Mouse (Mus musculus) limb, embryonic 11.5 days (tissue): ENCODE results near the gene Pcgf2. TPM values are rescaled to one million over a fixed set of nuclear protein-coding genes. Genes with fewer than 3 reads are reported as not detected.

Experiments used
- ATAC-seq: fragments of 200-750 bp; cut with Nextera tagmentation; 2 replicates; pipeline ENCODE4 v1.8.0; 2017; ENCODE audit warnings: low read depth; ENCODE audit not compliant: insufficient number of reproducible peaks, low FRiP score, low TSS enrichment
- DNase-seq: peaks from one replicate; pipeline ENCODE4 v3.0.0-alpha.2; 2015; ENCODE audit warnings: low spot score
- H3K27ac ChIP-seq: fragments of 300-500 bp; sonication (generic); replicated peaks from 2 replicates; pipeline ENCODE4 v1.5.1; 2014; ENCODE audit warnings: low read depth, mild to moderate bottlenecking, low read length
- H3K27me3 ChIP-seq: fragments of 300-500 bp; sonication (generic); 2 replicates; pipeline ENCODE4 v1.6.1; 2014; ENCODE audit warnings: mild to moderate bottlenecking, low read length, mixed read lengths; ENCODE audit not compliant: control insufficient read depth, insufficient read depth
- H3K36me3 ChIP-seq: fragments of 300-500 bp; sonication (generic); 2 replicates; pipeline ENCODE4 v1.6.1; 2014; ENCODE audit warnings: mild to moderate bottlenecking, low read length, moderate library complexity, mixed read lengths; ENCODE audit not compliant: control insufficient read depth, insufficient read depth
- H3K4me1 ChIP-seq: fragments of 300-500 bp; sonication (generic); 2 replicates; pipeline ENCODE4 v1.6.1; 2014; ENCODE audit warnings: low read length, mixed read lengths; ENCODE audit not compliant: control insufficient read depth, insufficient read depth
- H3K4me2 ChIP-seq: fragments of 300-500 bp; sonication (generic); 2 replicates; pipeline ENCODE4 v1.6.1; 2014; ENCODE audit warnings: low read depth, mild to moderate bottlenecking, moderate library complexity; ENCODE audit not compliant: severe bottlenecking
- H3K4me3 ChIP-seq: fragments of 300-500 bp; sonication (generic); 2 replicates; pipeline ENCODE4 v1.5.1; 2014; ENCODE audit warnings: low read depth, low read length
- H3K9ac ChIP-seq: fragments of 300-500 bp; sonication (generic); 2 replicates; pipeline ENCODE4 v1.6.1; 2014; ENCODE audit warnings: mild to moderate bottlenecking, low read length
- H3K9me3 ChIP-seq: fragments of 300-500 bp; sonication (generic); 2 replicates; pipeline ENCODE4 v1.6.1; 2016; ENCODE audit warnings: low read length; ENCODE audit not compliant: control insufficient read depth
- whole genome bisulfite sequencing: fragments of 180-500 bp; shearing (Covaris S2); extraction: QIAGEN DNeasy Blood & Tissue Kit; methylation state at CpG from one replicate; pipeline ENCODE4 v1.1.7; 2014; 5-methylcytosine and 5-hydroxymethylcytosine counted together
- polyA plus RNA-seq: library from polyadenylated mRNA; unstranded; fragments of >200 nt; fragmentation: Nextera tagmentation; extraction: Ambion mirVana; gene quantifications from 2 replicates; pipeline ENCODE4 v1.2.1, GENCODE M21; 2014

The Pcgf2 gene
- polyA plus RNA-seq: 23.3 and 25.4 TPM in 2 replicates

GRCm38 (mm10) chr11:97700003-97700745 is at the start of gene Pcgf2:
Pcgf2 (minus strand) TSS chr11:97700497.
- DNase-seq (peak; percentile 78), ATAC-seq (0 out of 2 replicates have a peak, but pooled peaks have one; percentile 1)
- H3K4me2 ChIP-seq: peak within 1 kb of the TSS; percentile 88
- peaks cover 32% of the 10 kb centered on the region for H3K4me1 ChIP-seq
- H3K9me3 ChIP-seq: no peaks in the 10 kb centered on the region
- H3K27ac ChIP-seq: peak within 1 kb of the TSS; percentile 97
- H3K27me3 ChIP-seq: no peaks in the 10 kb centered on the region
- 0 out of 2 replicates have a peak, but pooled peaks cover 2% of the 10 kb centered on the region for H3K36me3 ChIP-seq
- under 1% methylated on average over 85 of the region's 85 CpGs for WGBS
- H3K9ac ChIP-seq: peak within 1 kb of the TSS; percentile 97
- H3K4me3 ChIP-seq: peak within 1 kb of the TSS; percentile 76

- DNase-seq: no peak
- Histone ChIP-seq H3K36me3 (peaks cover 30% of the 10 kb centered on the region), H3K4me2 (no peak overlapping the region), H3K9me3 (no peaks in the 10 kb centered on the region), H3K27me3 (no peaks in the 10 kb centered on the region), H3K4me1 (peaks cover 4% of the 10 kb centered on the region), H3K27ac (no peak overlapping the region), H3K4me3 (no peak overlapping the region), H3K9ac (no peak overlapping the region)
- WGBS: 89% methylated on average over 5 of the region's 5 CpGs
- no peak for ATAC-seq
Observed at GRCm38 (mm10) chr11:97748496-97748895, 48.2 kb upstream of the Pcgf2 start.

DNA sequence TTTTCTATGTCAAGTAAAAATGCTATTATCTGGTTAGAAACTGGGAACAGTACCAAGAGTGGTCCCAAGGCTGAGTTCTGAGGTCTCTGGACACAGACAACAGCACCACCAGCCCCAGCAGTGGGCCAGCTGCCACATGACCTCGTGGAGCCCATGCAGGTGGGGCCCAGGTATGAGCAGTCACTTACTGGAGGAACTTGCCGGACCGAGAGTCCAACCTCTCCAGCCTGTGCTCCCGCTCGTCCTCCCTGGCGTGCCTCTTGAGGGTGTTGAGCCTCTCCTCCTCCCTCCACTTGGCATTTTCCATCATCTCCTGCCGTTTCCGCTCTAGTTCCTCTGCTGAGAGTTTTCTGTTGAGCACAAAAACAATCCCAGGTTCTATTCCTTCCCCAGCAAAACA is 47.5 kb upstream of the Pcgf2 start:
- DNase-seq (no peak), ATAC-seq (no peak)
- Histone ChIP-seq H3K4me2 (no peak overlapping the region), H3K4me1 (peaks cover 7% of the 10 kb centered on the region), H3K4me3 (no peak overlapping the region), H3K9ac (no peak overlapping the region), H3K36me3 (peaks cover 27% of the 10 kb centered on the region), H3K9me3 (no peaks in the 10 kb centered on the region), H3K27me3 (no peaks in the 10 kb centered on the region), H3K27ac (no peak overlapping the region)
- WGBS: 94% methylated on average over 8 of the region's 8 CpGs

- Histone ChIP-seq H3K27me3 (no peaks in the 10 kb centered on the region), H3K4me1 (peaks cover 7% of the 10 kb centered on the region), H3K4me2 (peak overlapping the region; percentile 2; the same call in 1 of the 2 replicates), H3K4me3 (peak overlapping the region; percentile 91; the same call in 1 of the 2 replicates), H3K9ac (no peak overlapping the region), H3K27ac (no peak overlapping the region), H3K9me3 (no peaks in the 10 kb centered on the region), H3K36me3 (peaks cover 7% of the 10 kb centered on the region)
- WGBS: 13% methylated on average over 13 of the region's 13 CpGs
- 0 out of 2 replicates have a peak, but pooled peaks have one; percentile 13 for ATAC-seq
- DNase-seq: no peak
Observed at GRCm38 (mm10) chr11:97745331-97745721, 45.0 kb upstream of the Pcgf2 start.

DNA sequence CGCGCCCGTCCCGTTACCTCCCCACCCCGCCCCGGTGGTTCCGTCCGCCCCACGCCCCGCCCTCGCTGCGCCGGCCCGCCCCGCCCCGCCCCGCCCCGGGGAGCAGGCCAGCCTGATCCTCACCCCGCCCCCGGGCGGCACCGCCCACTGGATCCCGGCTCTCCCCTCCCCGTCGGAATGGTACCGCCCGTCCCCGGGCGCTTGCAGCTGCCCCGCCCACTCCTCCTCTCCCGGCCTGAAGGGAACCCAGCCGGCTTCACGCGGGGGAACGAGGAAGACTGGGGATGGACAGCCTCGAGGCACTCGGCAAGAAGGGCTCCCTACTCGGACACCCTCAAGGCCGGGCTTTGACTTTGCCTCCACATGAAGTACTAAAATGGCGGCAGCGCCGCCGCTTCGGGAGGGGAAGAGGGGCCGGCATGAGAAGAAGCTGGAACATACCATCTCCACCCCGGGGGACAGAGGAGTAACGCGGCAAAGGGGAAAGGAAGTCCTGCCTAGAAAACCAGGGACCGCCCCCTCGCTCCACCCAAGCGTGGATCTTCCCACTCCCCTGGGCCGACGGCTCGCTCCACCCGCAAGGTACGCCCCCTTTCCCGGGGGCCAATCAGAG is 44.5 kb upstream of the Pcgf2 start:
- peak; percentile 93 for ATAC-seq
- H3K9ac ChIP-seq: peak overlapping the region; percentile 74
- peak; percentile 99 for DNase-seq
- peaks cover 7% of the 10 kb centered on the region for H3K4me1 ChIP-seq
- H3K9me3 ChIP-seq: no peaks in the 10 kb centered on the region
- peaks cover 7% of the 10 kb centered on the region for H3K36me3 ChIP-seq
- peak overlapping the region; percentile 91 for H3K4me3 ChIP-seq
- H3K27me3 ChIP-seq: no peaks in the 10 kb centered on the region
- peak overlapping the region; percentile 49 for H3K27ac ChIP-seq
- H3K4me2 ChIP-seq: peak overlapping the region; percentile 86; the same call in 1 of the 2 replicates
- WGBS: under 1% methylated on average over 41 of the region's 57 CpGs

- WGBS: under 1% methylated on average over 57 of the region's 63 CpGs
- H3K4me1 ChIP-seq: peaks cover 7% of the 10 kb centered on the region
- H3K27me3 ChIP-seq: no peaks in the 10 kb centered on the region
Observed at GRCm38 (mm10) chr11:97744063-97744717, 43.9 kb upstream of the Pcgf2 start, which contains the start of gene Pip4k2b. Pip4k2b (minus strand) TSS chr11:97744704.

DNA sequence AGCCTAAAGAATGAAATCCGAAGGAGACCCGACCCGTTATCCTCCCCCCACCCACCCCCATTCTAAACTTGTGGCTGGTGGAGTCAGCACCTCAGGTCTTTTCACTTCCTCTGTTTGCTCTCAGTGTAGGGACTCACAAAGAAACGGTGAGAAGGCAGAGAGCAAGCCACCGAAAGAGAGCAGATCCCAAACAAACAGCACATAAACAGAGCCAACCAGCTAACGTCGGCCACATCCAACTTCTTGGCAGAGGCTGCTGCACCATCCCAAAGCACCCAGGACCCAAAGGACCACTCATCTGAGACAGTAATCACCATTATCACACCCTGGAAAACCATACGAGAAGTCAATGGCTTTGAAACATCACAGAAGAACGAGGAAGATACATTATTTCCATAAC is 43.1 kb upstream of the Pcgf2 start:
- Histone ChIP-seq H3K4me2 (peak overlapping the region; percentile 86), H3K4me1 (peaks cover 7% of the 10 kb centered on the region), H3K27ac (no peak overlapping the region), H3K27me3 (no peaks in the 10 kb centered on the region), H3K9me3 (no peaks in the 10 kb centered on the region), H3K36me3 (peaks cover 7% of the 10 kb centered on the region), H3K9ac (peak overlapping the region; percentile 85), H3K4me3 (peak overlapping the region; percentile 91)
- 52% methylated on average over 9 of the region's 9 CpGs for WGBS
- ATAC-seq (no peak), DNase-seq (no peak)

More at GRCm38 (mm10) chr11:97744063-97744717, 43.9 kb upstream of the Pcgf2 start, which contains the start of gene Pip4k2b:
- peak within 1 kb of the TSS; percentile 85 for H3K9ac ChIP-seq
- H3K4me2 ChIP-seq: peak within 1 kb of the TSS; percentile 86
- H3K4me3 ChIP-seq: peak within 1 kb of the TSS; percentile 91
- DNase-seq: no peak
- H3K9me3 ChIP-seq: no peaks in the 10 kb centered on the region
- ATAC-seq: peak; percentile 41; the same call in 1 of the 2 replicates
- H3K36me3 ChIP-seq: peaks cover 7% of the 10 kb centered on the region
- H3K27ac ChIP-seq: peak within 1 kb of the TSS; percentile 49

DNA sequence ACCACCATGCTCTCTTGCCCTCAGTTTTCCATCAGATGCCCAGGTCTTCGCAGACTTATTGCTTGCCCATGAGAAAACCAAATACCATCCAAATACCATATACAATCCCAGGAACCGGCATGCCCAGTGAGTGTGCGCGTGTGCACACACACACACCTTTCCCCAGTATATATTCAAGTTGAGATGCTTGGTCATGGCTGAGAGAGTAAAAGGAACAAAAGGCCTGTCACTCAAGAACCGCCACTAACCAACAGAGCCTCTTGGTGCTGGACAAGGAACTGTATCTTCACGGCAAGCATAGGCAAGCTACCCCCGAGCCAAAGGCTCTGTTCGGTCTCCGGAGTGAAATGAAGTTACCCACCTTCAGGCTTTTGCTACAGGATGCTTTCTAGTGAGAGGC is 42.3 kb upstream of the Pcgf2 start:
- Histone ChIP-seq H3K27me3 (no peaks in the 10 kb centered on the region), H3K4me2 (no peak overlapping the region), H3K9me3 (no peaks in the 10 kb centered on the region), H3K4me3 (no peak overlapping the region), H3K27ac (no peak overlapping the region), H3K9ac (no peak overlapping the region), H3K36me3 (peaks cover 5% of the 10 kb centered on the region), H3K4me1 (peaks cover 7% of the 10 kb centered on the region)
- ATAC-seq: no peak
- DNase-seq: no peak
- WGBS: 92% methylated on average over 9 of the region's 9 CpGs
